Mouse (Mus musculus): ENCODE results near the gene Myof. TPM values are rescaled to one million over a fixed set of nuclear protein-coding genes. Genes with fewer than 3 reads are reported as not detected.

Gene Myof
- total RNA-seq, 1 experiment = 44.3 TPM

DNA sequence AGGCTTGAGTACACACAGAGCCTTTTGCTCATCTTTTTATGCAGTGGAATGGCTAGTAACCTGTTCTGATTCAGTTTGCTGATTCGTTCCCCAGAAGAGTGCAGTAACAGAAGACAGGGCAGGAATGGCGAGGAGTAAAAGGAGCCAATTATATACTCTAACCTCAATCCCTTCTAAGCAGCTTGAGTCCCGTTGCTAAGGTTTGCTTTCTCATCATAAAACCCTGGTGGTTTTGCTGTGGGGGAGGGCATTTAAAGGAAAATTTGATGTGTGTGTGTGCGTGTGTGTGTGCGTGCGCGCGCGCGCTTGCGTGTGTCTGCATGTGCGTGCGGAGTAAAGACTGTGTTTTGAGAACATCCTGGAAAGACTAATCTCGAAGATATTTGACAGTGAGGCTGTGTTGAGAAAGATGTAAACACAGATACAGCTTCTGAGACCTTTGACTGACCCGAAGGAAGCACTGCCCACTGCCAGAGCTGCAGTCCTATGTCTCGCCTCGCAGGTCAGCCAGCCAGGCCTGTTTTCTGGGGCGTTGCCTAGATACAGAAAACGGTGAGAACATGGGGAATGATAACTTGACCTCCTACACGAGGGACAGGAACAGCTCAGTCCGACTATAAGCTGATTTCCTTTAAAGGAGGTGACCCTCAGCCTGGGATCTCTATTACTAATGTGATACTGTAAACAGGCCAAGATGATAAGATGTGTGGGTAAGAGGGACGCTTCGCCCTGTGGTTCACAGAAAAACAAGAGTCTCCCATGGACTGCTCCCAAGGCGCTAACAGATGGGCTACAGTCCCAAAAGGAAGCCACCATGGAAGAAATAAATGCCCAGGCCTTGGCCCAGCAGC, 39.5 kb downstream of the Myof start:
- TF ChIP-seq CHD2 (IDR thresholded peaks at IDR 0.05; ENCODE audit: low read depth, low read length) (no peak), HCFC1 (IDR thresholded peaks at IDR 0.05; ENCODE audit: borderline replicate concordance, insufficient read depth, low read length) (no peak), ZNF384 (IDR thresholded peaks at IDR 0.05; ENCODE audit: low read depth, low read length) (no peak), ZC3H11A (IDR thresholded peaks at IDR 0.05; ENCODE audit: borderline replicate concordance, low read depth, low read length) (no peak), MAFK (IDR thresholded peaks at IDR 0.05; ENCODE audit: insufficient read depth, low read depth, low read length) (no peak)
- H3K27ac ChIP-seq (ENCODE audit: insufficient read depth, low read depth, low read length, poor library complexity, severe bottlenecking) = no peak overlapping the region
- no peak overlapping the region for H3K4me3 ChIP-seq (ENCODE audit: insufficient read depth in 1 of 2, low read depth in 1 of 2, low read length in 2 of 2, poor library complexity in 1 of 2, severe bottlenecking in 1 of 2)
- H3K9me3 ChIP-seq (ENCODE audit: control insufficient read depth, insufficient read depth, low read depth, low read length) = no peaks in the 10 kb centered on the region
- in situ Hi-C loops (cut with MboI; ENCODE audit: low sequenced_read_pairs in 2 of 2, unreplicated experiment in 2 of 2) = no loop called here
- no peaks in the 10 kb centered on the region for H3K4me1 ChIP-seq (ENCODE audit: control insufficient read depth in 2 of 2, insufficient read depth in 2 of 2, low read length in 2 of 2, poor library complexity in 1 of 2)
- no peak overlapping the region for H3K9ac ChIP-seq (ENCODE audit: insufficient read depth, low read depth, low read length, poor library complexity, severe bottlenecking)
- DNase-seq (ENCODE audit: low read depth, low spot score) = no peak
- H3K36me3 ChIP-seq (ENCODE audit: control insufficient read depth, insufficient read depth, low read length, poor library complexity, severe bottlenecking) = no peaks in the 10 kb centered on the region

DNA sequence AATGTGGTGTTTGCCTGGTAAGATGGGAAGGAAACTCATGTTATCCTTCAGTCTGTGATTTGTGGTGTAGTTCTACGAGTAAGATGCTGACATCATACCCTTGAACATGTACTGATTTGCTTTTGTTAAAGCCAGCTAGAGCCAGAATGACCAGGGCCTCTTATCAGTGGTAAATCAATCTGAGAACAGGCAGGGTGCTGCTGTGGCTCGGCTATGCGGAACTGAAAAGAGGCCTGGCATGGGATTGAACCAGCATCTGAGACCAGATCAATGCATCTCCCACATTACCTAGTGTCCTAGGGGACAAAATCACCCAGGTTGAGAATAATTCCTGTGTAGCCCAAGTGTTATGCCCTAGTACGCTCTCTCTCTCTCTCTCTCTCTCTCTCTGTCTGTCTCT, 40.6 kb downstream of the Myof start:
- H3K4me1 ChIP-seq (ENCODE audit: control insufficient read depth in 2 of 2, insufficient read depth in 2 of 2, low read length in 2 of 2, poor library complexity in 1 of 2) = no peaks in the 10 kb centered on the region
- H3K27ac ChIP-seq (ENCODE audit: insufficient read depth, low read depth, low read length, poor library complexity, severe bottlenecking) = no peak overlapping the region
- H3K9me3 ChIP-seq (ENCODE audit: control insufficient read depth, insufficient read depth, low read depth, low read length) = no peaks in the 10 kb centered on the region
- no peak overlapping the region for H3K4me3 ChIP-seq (ENCODE audit: insufficient read depth in 1 of 2, low read depth in 1 of 2, low read length in 2 of 2, poor library complexity in 1 of 2, severe bottlenecking in 1 of 2)
- TF ChIP-seq ZNF384 (IDR thresholded peaks at IDR 0.05; ENCODE audit: low read depth, low read length) (no peak), MAFK (IDR thresholded peaks at IDR 0.05; ENCODE audit: insufficient read depth, low read depth, low read length) (no peak), ZC3H11A (IDR thresholded peaks at IDR 0.05; ENCODE audit: borderline replicate concordance, low read depth, low read length) (no peak), CHD2 (IDR thresholded peaks at IDR 0.05; ENCODE audit: low read depth, low read length) (no peak), HCFC1 (IDR thresholded peaks at IDR 0.05; ENCODE audit: borderline replicate concordance, insufficient read depth, low read length) (no peak)
- in situ Hi-C loops (cut with MboI; ENCODE audit: low sequenced_read_pairs in 2 of 2, unreplicated experiment in 2 of 2) = no loop called here
- H3K36me3 ChIP-seq (ENCODE audit: control insufficient read depth, insufficient read depth, low read length, poor library complexity, severe bottlenecking) = no peaks in the 10 kb centered on the region
- DNase-seq (ENCODE audit: low read depth, low spot score) = no peak
- no peak overlapping the region for H3K9ac ChIP-seq (ENCODE audit: insufficient read depth, low read depth, low read length, poor library complexity, severe bottlenecking)

DNA sequence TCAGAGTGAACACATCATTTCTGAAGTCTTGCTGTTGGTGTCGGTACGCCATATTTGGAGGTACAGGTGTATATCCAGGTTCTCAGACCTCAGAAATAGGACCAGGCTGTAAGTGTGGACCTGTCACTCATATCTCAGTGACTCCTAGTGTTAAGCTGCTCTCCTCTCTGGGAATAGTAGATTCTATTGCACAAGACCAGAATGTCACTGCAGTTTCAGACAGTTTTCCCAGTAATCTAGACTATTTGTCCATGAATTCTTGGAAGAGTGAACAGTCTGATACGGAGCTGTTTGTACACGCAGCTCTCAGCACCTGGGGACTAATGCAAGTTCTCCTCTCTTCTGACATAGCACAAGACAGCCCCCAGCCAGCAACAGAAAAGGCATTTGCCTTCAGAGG, 42.4 kb downstream of the Myof start:
- Histone ChIP-seq H3K36me3 (ENCODE audit: control insufficient read depth, insufficient read depth, low read length, poor library complexity, severe bottlenecking) (no peaks in the 10 kb centered on the region; the same call in 1 of the 2 replicates), H3K4me3 (ENCODE audit: insufficient read depth in 1 of 2, low read depth in 1 of 2, low read length in 2 of 2, poor library complexity in 1 of 2, severe bottlenecking in 1 of 2) (no peak overlapping the region), H3K9me3 (ENCODE audit: control insufficient read depth, insufficient read depth, low read depth, low read length) (no peaks in the 10 kb centered on the region), H3K27ac (ENCODE audit: insufficient read depth, low read depth, low read length, poor library complexity, severe bottlenecking) (no peak overlapping the region), H3K9ac (ENCODE audit: insufficient read depth, low read depth, low read length, poor library complexity, severe bottlenecking) (no peak overlapping the region), H3K4me1 (ENCODE audit: control insufficient read depth in 2 of 2, insufficient read depth in 2 of 2, low read length in 2 of 2, poor library complexity in 1 of 2) (no peaks in the 10 kb centered on the region)
- TF ChIP-seq ZNF384 (IDR thresholded peaks at IDR 0.05; ENCODE audit: low read depth, low read length) = no peak
- TF ChIP-seq CHD2 (IDR thresholded peaks at IDR 0.05; ENCODE audit: low read depth, low read length) = no peak
- no peak for TF ChIP-seq HCFC1 (IDR thresholded peaks at IDR 0.05; ENCODE audit: borderline replicate concordance, insufficient read depth, low read length)
- TF ChIP-seq MAFK (IDR thresholded peaks at IDR 0.05; ENCODE audit: insufficient read depth, low read depth, low read length) = no peak
- in situ Hi-C loops (cut with MboI; ENCODE audit: low sequenced_read_pairs in 2 of 2, unreplicated experiment in 2 of 2) = no loop called here
- DNase-seq (ENCODE audit: low read depth, low spot score) = no peak

DNA sequence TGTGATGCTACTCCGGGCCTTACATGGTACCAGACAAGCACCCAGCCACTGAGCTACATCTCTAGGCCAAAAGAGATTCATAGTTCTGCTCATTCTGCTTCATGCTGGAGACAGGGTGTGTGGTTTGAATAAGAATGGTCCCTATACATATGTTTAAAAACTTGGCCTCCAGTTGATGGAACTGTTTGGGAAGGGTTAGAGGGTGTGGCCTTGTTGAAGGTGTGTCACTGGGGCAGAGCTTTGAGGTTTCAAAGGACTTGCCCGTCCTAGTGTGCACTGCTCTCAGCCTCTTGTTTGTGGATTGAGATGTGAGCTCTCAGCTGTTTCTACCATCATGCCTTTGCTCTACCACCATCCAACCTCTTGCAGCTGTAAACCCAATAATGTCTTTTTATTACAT, 43.4 kb downstream of the Myof start:
- Histone ChIP-seq H3K4me1 (ENCODE audit: control insufficient read depth in 2 of 2, insufficient read depth in 2 of 2, low read length in 2 of 2, poor library complexity in 1 of 2) (no peaks in the 10 kb centered on the region), H3K9ac (ENCODE audit: insufficient read depth, low read depth, low read length, poor library complexity, severe bottlenecking) (no peak overlapping the region), H3K36me3 (ENCODE audit: control insufficient read depth, insufficient read depth, low read length, poor library complexity, severe bottlenecking) (no peaks in the 10 kb centered on the region; the same call in 1 of the 2 replicates), H3K27ac (ENCODE audit: insufficient read depth, low read depth, low read length, poor library complexity, severe bottlenecking) (no peak overlapping the region), H3K9me3 (ENCODE audit: control insufficient read depth, insufficient read depth, low read depth, low read length) (no peaks in the 10 kb centered on the region), H3K4me3 (ENCODE audit: insufficient read depth in 1 of 2, low read depth in 1 of 2, low read length in 2 of 2, poor library complexity in 1 of 2, severe bottlenecking in 1 of 2) (no peak overlapping the region)
- no peak for TF ChIP-seq CHD2 (IDR thresholded peaks at IDR 0.05; ENCODE audit: low read depth, low read length)
- DNase-seq (ENCODE audit: low read depth, low spot score) = no peak
- in situ Hi-C loops (cut with MboI; ENCODE audit: low sequenced_read_pairs in 2 of 2, unreplicated experiment in 2 of 2) = no loop called here

DNA sequence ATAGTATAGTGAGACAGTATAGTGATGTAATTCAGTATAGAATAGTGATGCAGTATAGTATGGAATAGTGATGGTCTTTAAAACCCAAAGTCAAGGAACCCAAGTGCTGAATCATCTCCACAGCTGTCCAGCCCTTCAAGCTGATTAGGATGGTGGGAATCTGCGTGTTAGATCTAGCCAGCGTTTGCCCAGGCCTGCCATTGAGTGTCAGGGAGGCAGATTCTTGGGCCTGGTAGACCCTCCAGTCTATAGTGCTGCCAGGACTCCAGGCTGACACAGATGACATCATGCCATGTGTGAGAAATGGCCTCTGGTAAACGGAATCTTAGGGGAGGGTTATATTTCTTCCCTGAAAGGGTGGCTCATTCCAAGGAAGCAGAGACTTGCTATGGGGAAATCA, 49.1 kb downstream of the Myof start:
- no peak for DNase-seq (ENCODE audit: low read depth, low spot score)
- Histone ChIP-seq H3K9me3 (ENCODE audit: control insufficient read depth, insufficient read depth, low read depth, low read length) (no peaks in the 10 kb centered on the region), H3K4me3 (ENCODE audit: insufficient read depth in 1 of 2, low read depth in 1 of 2, low read length in 2 of 2, poor library complexity in 1 of 2, severe bottlenecking in 1 of 2) (no peak overlapping the region), H3K27ac (ENCODE audit: insufficient read depth, low read depth, low read length, poor library complexity, severe bottlenecking) (no peak overlapping the region), H3K36me3 (ENCODE audit: control insufficient read depth, insufficient read depth, low read length, poor library complexity, severe bottlenecking) (no peaks in the 10 kb centered on the region; the same call in 1 of the 2 replicates), H3K9ac (ENCODE audit: insufficient read depth, low read depth, low read length, poor library complexity, severe bottlenecking) (no peak overlapping the region), H3K4me1 (ENCODE audit: control insufficient read depth in 2 of 2, insufficient read depth in 2 of 2, low read length in 2 of 2, poor library complexity in 1 of 2) (peaks cover 0 to 3% of the 10 kb centered on the region in 2 experiments; a peak in 2 of 4 replicates)
- in situ Hi-C loops (cut with MboI; ENCODE audit: low sequenced_read_pairs in 2 of 2, unreplicated experiment in 2 of 2) = no loop called here
- TF ChIP-seq CHD2 (IDR thresholded peaks at IDR 0.05; ENCODE audit: low read depth, low read length) = no peak
